Mouse (Mus musculus): Measurements from ENCODE around the gene Rabggtb.

Rabggtb gene

GRCm38 (mm10) chr3:153935878-153936277, 23.1 kb upstream of the Rabggtb start:
- H3K9me3 ChIP-seq (ENCODE audit: low read length): no peaks in the 10 kb centered on the region
- H3K36me3 ChIP-seq (ENCODE audit: insufficient read depth, low read length): peaks cover 85% of the 10 kb centered on the region
- H3K4me3 ChIP-seq (replicated peaks; ENCODE audit: low read length): no peak overlapping the region
- no peak for TF ChIP-seq CTCF (conservative IDR thresholded peaks at IDR 0.05; ENCODE audit: low read length)
- TF ChIP-seq NANOG (IDR thresholded peaks at IDR 0.05; ENCODE audit: borderline replicate concordance, low read length): no peak
- TF ChIP-seq POU5F1 (IDR thresholded peaks at IDR 0.05; ENCODE audit: borderline replicate concordance, low read length): no peak
- H3K27me3 ChIP-seq (ENCODE audit: insufficient read depth, low read length): no peaks in the 10 kb centered on the region
- peaks cover 48% of the 10 kb centered on the region for H3K4me1 ChIP-seq (replicated peaks; ENCODE audit: low read depth, low read length)

GRCm38 (mm10) chr3:153932461-153932860, 19.7 kb upstream of the Rabggtb start:
- peaks cover 19% of the 10 kb centered on the region for H3K4me1 ChIP-seq (replicated peaks; ENCODE audit: low read depth, low read length)
- TF ChIP-seq NANOG (IDR thresholded peaks at IDR 0.05; ENCODE audit: borderline replicate concordance, low read length): no peak
- TF ChIP-seq CTCF (conservative IDR thresholded peaks at IDR 0.05; ENCODE audit: low read length): no peak
- no peak for TF ChIP-seq POU5F1 (IDR thresholded peaks at IDR 0.05; ENCODE audit: borderline replicate concordance, low read length)
- no peaks in the 10 kb centered on the region for H3K9me3 ChIP-seq (ENCODE audit: low read length)
- no peaks in the 10 kb centered on the region for H3K27me3 ChIP-seq (ENCODE audit: insufficient read depth, low read length)
- peaks cover 87% of the 10 kb centered on the region for H3K36me3 ChIP-seq (ENCODE audit: insufficient read depth, low read length)
- H3K4me3 ChIP-seq (replicated peaks; ENCODE audit: low read length): no peak overlapping the region

GRCm38 (mm10) chr3:153929526-153929925, 16.7 kb upstream of the Rabggtb start:
- Histone ChIP-seq H3K4me3 (replicated peaks; ENCODE audit: low read length) (no peak overlapping the region), H3K4me1 (replicated peaks; ENCODE audit: low read depth, low read length) (peaks cover 5% of the 10 kb centered on the region), H3K9me3 (ENCODE audit: low read length) (no peaks in the 10 kb centered on the region), H3K27me3 (ENCODE audit: insufficient read depth, low read length) (no peaks in the 10 kb centered on the region), H3K36me3 (ENCODE audit: insufficient read depth, low read length) (peaks cover 79% of the 10 kb centered on the region)
- no peak for TF ChIP-seq CTCF (conservative IDR thresholded peaks at IDR 0.05; ENCODE audit: low read length)

GRCm38 (mm10) chr3:153926333-153926732, 13.5 kb upstream of the Rabggtb start:
- Histone ChIP-seq H3K9me3 (ENCODE audit: low read length) (no peaks in the 10 kb centered on the region), H3K4me1 (replicated peaks; ENCODE audit: low read depth, low read length) (peaks cover 5% of the 10 kb centered on the region), H3K36me3 (ENCODE audit: insufficient read depth, low read length) (peaks cover 75% of the 10 kb centered on the region), H3K27me3 (ENCODE audit: insufficient read depth, low read length) (no peaks in the 10 kb centered on the region), H3K4me3 (replicated peaks; ENCODE audit: low read length) (no peak overlapping the region)
- TF ChIP-seq POU5F1 (IDR thresholded peaks at IDR 0.05; ENCODE audit: borderline replicate concordance, low read length) (no peak), NANOG (IDR thresholded peaks at IDR 0.05; ENCODE audit: borderline replicate concordance, low read length) (no peak), CTCF (conservative IDR thresholded peaks at IDR 0.05; ENCODE audit: low read length) (peak; percentile 50)

GRCm38 (mm10) chr3:153921147-153921910, 8.5 kb upstream of the Rabggtb start:
- no peak overlapping the region for H3K4me3 ChIP-seq (replicated peaks; ENCODE audit: low read length)
- H3K4me1 ChIP-seq (replicated peaks; ENCODE audit: low read depth, low read length): peaks cover 28% of the 10 kb centered on the region
- no peaks in the 10 kb centered on the region for H3K27me3 ChIP-seq (ENCODE audit: insufficient read depth, low read length)
- H3K36me3 ChIP-seq (ENCODE audit: insufficient read depth, low read length): peaks cover 48% of the 10 kb centered on the region
- TF ChIP-seq NANOG (IDR thresholded peaks at IDR 0.05; ENCODE audit: borderline replicate concordance, low read length) (no peak), POU5F1 (IDR thresholded peaks at IDR 0.05; ENCODE audit: borderline replicate concordance, low read length) (no peak), CTCF (conservative IDR thresholded peaks at IDR 0.05; ENCODE audit: low read length) (no peak)
- H3K9me3 ChIP-seq (ENCODE audit: low read length): no peaks in the 10 kb centered on the region

- H3K36me3 ChIP-seq (ENCODE audit: insufficient read depth, low read length): peaks cover 19% of the 10 kb centered on the region
- no peaks in the 10 kb centered on the region for H3K27me3 ChIP-seq (ENCODE audit: insufficient read depth, low read length)
- H3K4me1 ChIP-seq (replicated peaks; ENCODE audit: low read depth, low read length): peaks cover 41% of the 10 kb centered on the region
Observed at GRCm38 (mm10) chr3:153917200-153917599, 4.4 kb upstream of the Rabggtb start.

GRCm38 (mm10) chr3:153913510-153914243, 868 bp upstream of the Rabggtb start:
- peaks cover 38% of the 10 kb centered on the region for H3K36me3 ChIP-seq (ENCODE audit: insufficient read depth, low read length)
- H3K27me3 ChIP-seq (ENCODE audit: insufficient read depth, low read length): no peaks in the 10 kb centered on the region
- TF ChIP-seq POU5F1 (IDR thresholded peaks at IDR 0.05; ENCODE audit: borderline replicate concordance, low read length) (no peak), NANOG (IDR thresholded peaks at IDR 0.05; ENCODE audit: borderline replicate concordance, low read length) (no peak), CTCF (conservative IDR thresholded peaks at IDR 0.05; ENCODE audit: low read length) (no peak)
- peaks cover 58% of the 10 kb centered on the region for H3K4me1 ChIP-seq (replicated peaks; ENCODE audit: low read depth, low read length)
- no peaks in the 10 kb centered on the region for H3K9me3 ChIP-seq (ENCODE audit: low read length)
- peak overlapping the region; percentile 97 for H3K4me3 ChIP-seq (replicated peaks; ENCODE audit: low read length)

More at GRCm38 (mm10) chr3:153917200-153917599, 4.4 kb upstream of the Rabggtb start:
- H3K9me3 ChIP-seq (ENCODE audit: low read length): no peaks in the 10 kb centered on the region
- no peak overlapping the region for H3K4me3 ChIP-seq (replicated peaks; ENCODE audit: low read length)
- TF ChIP-seq POU5F1 (IDR thresholded peaks at IDR 0.05; ENCODE audit: borderline replicate concordance, low read length) (no peak), NANOG (IDR thresholded peaks at IDR 0.05; ENCODE audit: borderline replicate concordance, low read length) (peak; percentile 39; the same call in 1 of the 2 replicates), CTCF (conservative IDR thresholded peaks at IDR 0.05; ENCODE audit: low read length) (no peak)

GRCm38 (mm10) chr3:153911882-153912440, 848 bp downstream of the Rabggtb start:
- Histone ChIP-seq H3K4me1 (replicated peaks; ENCODE audit: low read depth, low read length) (peaks cover 54% of the 10 kb centered on the region), H3K9me3 (ENCODE audit: low read length) (no peaks in the 10 kb centered on the region), H3K27me3 (ENCODE audit: insufficient read depth, low read length) (no peaks in the 10 kb centered on the region), H3K4me3 (replicated peaks; ENCODE audit: low read length) (peak overlapping the region; percentile 97), H3K36me3 (ENCODE audit: insufficient read depth, low read length) (peaks cover 55% of the 10 kb centered on the region)
- TF ChIP-seq CTCF (conservative IDR thresholded peaks at IDR 0.05; ENCODE audit: low read length) (no peak), POU5F1 (IDR thresholded peaks at IDR 0.05; ENCODE audit: borderline replicate concordance, low read length) (no peak), NANOG (IDR thresholded peaks at IDR 0.05; ENCODE audit: borderline replicate concordance, low read length) (no peak)
